Mouse (Mus musculus) stomach, postnatal 0 days (tissue): ENCODE results near the gene 5330417H12Rik. TPM values are rescaled to one million over a fixed set of nuclear protein-coding genes. Genes with fewer than 3 reads are reported as not detected.

Source experiments
- ATAC-seq: fragments of 200-750 bp; cut with Nextera tagmentation; 2 replicates; pipeline ENCODE4 v1.8.0; 2017; ENCODE audit not compliant: low FRiP score, low TSS enrichment
- DNase-seq: peaks from one replicate; pipeline ENCODE4 v3.0.0-alpha.2; 2016; ENCODE audit warnings: low spot score
- H3K27ac ChIP-seq: fragments of 300-500 bp; sonication (generic); replicated peaks from 2 replicates; pipeline ENCODE4 v1.5.1; 2014; ENCODE audit warnings: mild to moderate bottlenecking, control low read depth
- H3K27me3 ChIP-seq: fragments of 300-500 bp; sonication (generic); 2 replicates; pipeline ENCODE4 v1.6.1; 2014; ENCODE audit warnings: low read length; ENCODE audit not compliant: control insufficient read depth, insufficient read depth
- H3K36me3 ChIP-seq: fragments of 300-500 bp; sonication (generic); 2 replicates; pipeline ENCODE4 v1.6.1; 2014; ENCODE audit warnings: low read length, mixed read lengths; ENCODE audit not compliant: control insufficient read depth, insufficient read depth
- H3K4me1 ChIP-seq: fragments of 300-500 bp; sonication (generic); replicated peaks from 2 replicates; pipeline ENCODE4 v1.6.1; 2014; ENCODE audit warnings: antibody characterized with exemption; ENCODE audit not compliant: control insufficient read depth, insufficient read depth
- H3K4me2 ChIP-seq: fragments of 300-500 bp; sonication (generic); replicated peaks from 2 replicates; pipeline ENCODE4 v1.6.1; 2014; ENCODE audit warnings: low read depth, mild to moderate bottlenecking, control low read depth, moderate library complexity
- H3K4me3 ChIP-seq: fragments of 300-500 bp; sonication (generic); 2 replicates; pipeline ENCODE4 v1.5.1; 2014; ENCODE audit warnings: low read depth, low read length, control low read depth
- H3K9ac ChIP-seq: fragments of 300-500 bp; sonication (generic); 2 replicates; pipeline ENCODE4 v1.6.1; 2014; ENCODE audit warnings: mild to moderate bottlenecking, low read length, control low read depth, mixed read lengths
- H3K9me3 ChIP-seq: fragments of 300-500 bp; sonication (generic); 2 replicates; pipeline ENCODE4 v1.6.1; 2016; ENCODE audit warnings: low read length; ENCODE audit not compliant: control insufficient read depth
- CTCF ChIP-seq: IDR thresholded peaks from 2 replicates; pipeline ENCODE4 v1.5.1; 2016; ENCODE audit warnings: antibody characterized with exemption, low read depth, mild to moderate bottlenecking, moderate library complexity
- EP300 ChIP-seq: optimal IDR thresholded peaks from 2 replicates; pipeline ENCODE3; 2016; ENCODE audit warnings: antibody characterized with exemption
- WGBS: fragments of 180-500 bp; shearing (Covaris S2); extraction: QIAGEN DNeasy Blood & Tissue Kit; methylation state at CpG from one replicate; pipeline ENCODE4 v1.1.7; 2014; 5-methylcytosine and 5-hydroxymethylcytosine counted together
- polyA plus RNA-seq: library from polyadenylated mRNA; unstranded; fragments of >200 nt; fragmentation: Nextera tagmentation; extraction: Ambion mirVana; gene quantifications from 2 replicates; pipeline ENCODE4 v1.2.1, GENCODE M21; 2015

Gene 5330417H12Rik
- polyA plus RNA-seq, 1 experiment from 2014 or later, result not detected

DNA sequence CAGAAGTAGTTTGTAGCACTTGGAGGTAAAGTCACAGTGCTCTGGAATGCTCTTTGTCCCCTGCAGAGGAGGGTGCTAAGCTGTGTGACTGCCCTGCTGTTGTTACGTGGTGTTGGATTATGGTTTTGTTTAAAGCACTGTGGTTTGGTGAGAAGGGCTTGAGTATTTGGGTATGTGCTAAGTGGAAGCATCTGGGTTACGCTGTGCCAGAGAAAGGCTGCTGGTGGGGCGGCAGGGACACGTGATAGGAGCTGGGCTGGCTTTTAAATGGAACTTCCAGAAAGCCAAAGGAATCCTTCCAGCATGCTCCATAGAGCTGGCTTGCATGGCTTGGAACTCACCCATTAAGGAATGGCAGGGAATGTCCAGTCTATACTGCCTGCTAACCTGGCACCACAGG is 5.7 kb downstream of the 5330417H12Rik start:
- Histone ChIP-seq H3K27me3 (no peaks in the 10 kb centered on the region), H3K36me3 (no peaks in the 10 kb centered on the region), H3K9me3 (no peaks in the 10 kb centered on the region), H3K4me3 (no peak overlapping the region), H3K4me2 (no peak overlapping the region), H3K9ac (no peak overlapping the region), H3K27ac (no peak overlapping the region), H3K4me1 (no peaks in the 10 kb centered on the region)
- no peak for ATAC-seq
- no peak for DNase-seq
- no peak for TF ChIP-seq CTCF
- TF ChIP-seq EP300, result no peak
- 75% methylated on average over 4 of the region's 4 CpGs for WGBS

DNA sequence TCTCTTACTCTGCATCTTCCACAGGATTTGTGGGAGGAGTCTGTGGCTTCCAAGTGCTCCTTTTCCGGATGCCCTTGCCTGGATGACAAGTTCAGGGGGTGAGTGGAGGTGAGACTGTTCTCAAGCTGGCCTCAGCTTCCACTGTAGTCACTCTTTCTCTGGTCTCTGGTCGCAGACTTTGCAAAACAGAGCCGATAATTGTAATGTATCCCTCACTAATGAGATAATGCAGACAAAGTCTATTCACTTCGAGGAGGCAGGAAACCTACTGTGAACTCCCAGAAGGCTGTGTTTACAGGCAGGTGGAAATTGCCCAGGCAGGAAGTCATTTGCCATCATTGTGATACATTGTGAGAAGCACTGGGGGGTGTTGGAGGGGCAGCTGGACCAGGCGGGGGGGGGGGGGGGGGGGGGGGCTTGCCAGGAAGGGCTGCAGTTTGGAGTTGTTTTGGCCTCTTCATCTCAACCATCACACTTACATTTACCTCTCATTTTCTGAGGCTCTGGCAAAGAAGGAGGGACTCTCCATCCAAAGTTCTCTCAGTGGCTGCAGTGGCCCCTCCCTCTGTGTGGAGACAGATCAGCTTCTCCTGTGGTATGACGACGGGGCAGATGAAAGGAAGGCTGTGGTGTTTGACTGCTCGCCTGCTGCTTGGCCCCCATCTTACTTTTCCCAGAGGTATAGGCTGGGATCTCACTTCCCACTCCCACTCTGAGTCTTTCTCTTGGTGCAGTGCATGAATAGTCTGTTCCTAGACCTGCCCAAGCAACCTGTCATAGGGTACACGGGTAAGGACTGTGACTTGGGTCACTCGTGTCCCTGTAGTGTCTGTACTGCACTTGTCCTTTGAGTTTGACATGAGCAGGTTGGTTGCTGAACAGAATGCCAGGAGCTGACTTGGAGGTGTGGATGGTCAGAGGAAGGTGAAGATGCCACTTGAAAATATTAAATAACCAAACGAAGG is 6.7 kb downstream of the 5330417H12Rik start:
- DNase-seq (no peak), ATAC-seq (no peak)
- Histone ChIP-seq H3K27me3 (no peaks in the 10 kb centered on the region), H3K4me3 (no peak overlapping the region), H3K27ac (no peak overlapping the region), H3K9ac (no peak overlapping the region), H3K4me2 (no peak overlapping the region), H3K9me3 (no peaks in the 10 kb centered on the region), H3K36me3 (no peaks in the 10 kb centered on the region), H3K4me1 (no peaks in the 10 kb centered on the region)
- WGBS, result 37% methylated on average over 10 of the region's 11 CpGs
- no peak for TF ChIP-seq CTCF
- TF ChIP-seq EP300, result no peak

DNA sequence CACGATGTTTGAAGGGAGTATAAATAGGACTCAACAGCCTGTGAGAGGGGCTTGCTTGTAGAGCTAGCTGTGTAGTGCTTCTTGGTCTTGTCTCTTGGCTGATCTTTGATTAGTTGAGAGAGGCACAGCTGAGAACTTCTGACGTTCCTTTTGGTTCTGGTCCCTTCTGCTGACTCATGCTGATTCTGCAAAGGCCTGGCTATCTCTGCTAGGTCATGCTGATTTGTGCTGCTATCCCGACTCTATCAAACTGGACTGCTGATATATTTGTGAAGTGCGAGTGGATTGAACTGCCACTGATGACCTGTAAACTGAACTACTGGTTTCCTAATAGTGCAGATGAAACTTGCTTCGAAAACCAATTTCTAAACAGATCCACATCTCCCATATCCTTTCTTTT is 14.1 kb downstream of the 5330417H12Rik start:
- Histone ChIP-seq H3K4me3 (no peak overlapping the region), H3K4me2 (no peak overlapping the region), H3K36me3 (no peaks in the 10 kb centered on the region), H3K27ac (no peak overlapping the region), H3K4me1 (no peaks in the 10 kb centered on the region), H3K9me3 (no peaks in the 10 kb centered on the region), H3K9ac (no peak overlapping the region), H3K27me3 (no peaks in the 10 kb centered on the region)
- 70% methylated on average over 5 of the region's 5 CpGs for WGBS
- DNase-seq (no peak), ATAC-seq (no peak)
- TF ChIP-seq EP300, result no peak
- TF ChIP-seq CTCF, result no peak

DNA sequence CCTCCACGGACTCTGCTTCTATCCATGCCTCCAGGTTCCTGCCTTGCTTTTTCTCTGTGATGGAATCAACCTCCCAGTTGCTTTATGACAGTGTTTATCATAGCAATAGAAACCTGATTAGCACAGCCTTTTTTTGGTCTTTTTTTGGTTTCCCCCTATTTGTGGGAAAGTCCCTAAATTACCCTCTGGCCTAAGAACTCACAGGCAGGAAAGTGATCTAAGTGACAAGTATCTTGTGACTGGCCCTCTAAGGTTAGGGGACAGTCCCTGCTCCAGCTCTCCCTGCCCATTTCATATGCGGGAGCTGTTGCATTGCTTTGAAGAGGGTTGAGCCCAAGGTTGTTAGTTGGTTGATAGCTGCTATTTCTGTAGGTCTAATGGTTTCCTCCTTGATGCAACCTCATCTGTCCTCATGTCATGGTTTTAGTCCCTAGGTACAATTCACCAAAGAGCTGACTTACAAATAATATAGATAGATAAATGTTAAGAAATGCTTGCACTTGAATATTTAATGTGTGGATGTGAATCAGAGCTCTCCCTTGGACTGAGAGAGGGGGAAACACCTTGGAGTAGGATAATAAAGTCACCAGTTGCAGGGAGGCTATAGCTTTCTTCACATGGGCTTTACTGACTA is 15.2 kb downstream of the 5330417H12Rik start:
- Histone ChIP-seq H3K4me2 (no peak overlapping the region), H3K9ac (no peak overlapping the region), H3K4me1 (no peaks in the 10 kb centered on the region), H3K9me3 (no peaks in the 10 kb centered on the region), H3K36me3 (no peaks in the 10 kb centered on the region), H3K27ac (no peak overlapping the region), H3K27me3 (no peaks in the 10 kb centered on the region), H3K4me3 (no peak overlapping the region)
- no peak for ATAC-seq
- 83% methylated on average over 2 of the region's 2 CpGs for WGBS
- TF ChIP-seq CTCF (no peak), EP300 (no peak)
- DNase-seq, result no peak

DNA sequence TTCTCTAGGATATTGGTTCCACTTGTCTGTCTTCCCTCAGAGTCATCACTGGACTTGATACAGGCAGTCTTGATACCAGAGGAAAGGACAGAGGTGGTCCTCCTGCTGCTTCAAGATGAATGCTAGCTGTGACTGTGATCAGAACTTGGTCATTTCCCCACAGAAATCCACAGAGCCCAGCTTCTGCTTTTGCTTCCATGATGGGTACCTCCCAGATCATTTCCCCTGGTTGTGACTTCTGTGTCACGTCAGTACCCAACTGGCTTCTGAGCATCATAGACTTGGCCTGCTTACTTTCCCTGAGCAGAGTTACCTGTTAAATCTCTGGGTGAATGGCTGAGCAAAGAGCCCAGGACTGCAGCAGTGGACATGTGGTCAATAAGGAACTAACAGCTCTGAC is 17.2 kb downstream of the 5330417H12Rik start:
- no peak overlapping the region for H3K27ac ChIP-seq
- no peak for TF ChIP-seq CTCF
- no peak for TF ChIP-seq EP300
- ATAC-seq (no peak), DNase-seq (no peak)
- H3K36me3 ChIP-seq, result no peaks in the 10 kb centered on the region
- no peak overlapping the region for H3K4me3 ChIP-seq
- no peak overlapping the region for H3K4me2 ChIP-seq
- no peak overlapping the region for H3K9ac ChIP-seq
- H3K9me3 ChIP-seq, result no peaks in the 10 kb centered on the region
- H3K4me1 ChIP-seq, result no peaks in the 10 kb centered on the region
- 96% methylated on average over 1 of the region's 1 CpGs for WGBS
- H3K27me3 ChIP-seq, result no peaks in the 10 kb centered on the region

DNA sequence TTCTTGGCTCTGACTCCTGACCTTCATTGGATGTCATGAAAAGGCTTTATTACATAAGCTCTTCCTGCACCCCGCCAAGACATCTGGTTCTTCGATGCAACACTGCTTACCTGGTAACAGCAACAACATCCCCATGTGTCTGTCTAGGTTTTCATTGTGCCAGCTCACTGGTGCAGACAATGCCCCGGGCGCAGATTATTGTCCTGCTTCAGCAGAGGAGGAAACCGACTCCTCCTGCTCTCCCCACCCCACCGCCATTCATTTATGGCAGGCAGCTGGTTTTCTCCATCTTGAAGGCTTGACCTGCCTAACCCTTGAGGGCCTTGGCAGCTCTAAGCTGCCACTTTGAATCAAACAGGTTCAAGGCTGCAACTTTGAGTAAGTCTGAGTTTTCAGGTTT is 22.0 kb downstream of the 5330417H12Rik start:
- no peaks in the 10 kb centered on the region for H3K27me3 ChIP-seq
- no peak for DNase-seq
- H3K36me3 ChIP-seq, result no peaks in the 10 kb centered on the region
- TF ChIP-seq CTCF (no peak), EP300 (no peak)
- no peak for ATAC-seq
- no peaks in the 10 kb centered on the region for H3K9me3 ChIP-seq
- 78% methylated on average over 6 of the region's 6 CpGs for WGBS
- H3K27ac ChIP-seq, result no peak overlapping the region
- H3K4me1 ChIP-seq, result no peaks in the 10 kb centered on the region
- H3K4me3 ChIP-seq, result no peak overlapping the region
- no peak overlapping the region for H3K9ac ChIP-seq
- no peak overlapping the region for H3K4me2 ChIP-seq
